Mouse (Mus musculus): ENCODE results near the gene Fabp6. TPM values are rescaled to one million over a fixed set of nuclear protein-coding genes. Genes with fewer than 3 reads are reported as not detected.

The Fabp6 gene
- total and polyA plus RNA-seq, 2 experiments from 2014 or later: not detected

DNA sequence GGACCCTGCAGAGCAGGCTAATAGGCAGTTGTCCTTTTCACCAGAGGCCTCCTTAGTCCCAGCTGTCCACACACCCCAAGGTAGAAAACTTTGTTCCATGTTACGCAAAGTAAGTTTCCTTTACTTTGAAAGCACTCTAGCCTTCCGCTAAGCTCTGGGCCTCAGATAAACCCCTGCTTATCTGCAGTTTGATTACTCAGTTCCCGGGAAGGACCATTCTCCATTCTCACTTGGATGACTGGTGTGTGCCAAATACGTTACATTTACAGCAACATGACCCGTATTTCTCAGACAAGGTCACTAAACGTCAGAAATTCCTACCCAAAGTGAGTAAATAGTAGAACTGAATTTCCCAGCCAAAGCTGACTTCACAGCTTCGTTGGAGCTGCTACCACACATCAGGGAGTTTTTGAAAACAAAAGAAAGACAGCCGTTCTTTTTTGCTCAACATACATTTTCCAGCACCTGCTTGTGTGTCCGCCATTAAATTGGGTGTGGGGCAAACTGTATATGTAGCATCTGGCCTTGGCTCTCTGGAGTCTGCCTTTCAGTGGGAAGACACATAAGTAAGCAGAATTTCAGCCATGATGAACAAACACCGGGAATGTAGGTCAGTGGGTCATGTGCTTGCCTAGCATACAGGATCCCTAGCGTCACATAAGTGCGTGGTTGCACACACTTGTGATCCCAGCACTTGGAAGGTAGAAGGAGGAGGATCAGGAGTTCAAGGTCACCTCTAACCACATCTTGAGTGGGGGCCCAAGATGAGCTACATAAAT is 52.5 kb downstream of the Fabp6 start:
- ATAC-seq: no peak
- 52% methylated on average over 12 of the region's 12 CpGs for WGBS

GRCm38 (mm10) chr11:43548148-43548547 is 53.2 kb downstream of the Fabp6 start:
- peak; percentile 88 for ATAC-seq
- no peak overlapping the region for H3K9ac ChIP-seq (replicated peaks; ENCODE audit: low read length)
- no peaks in the 10 kb centered on the region for H3K36me3 ChIP-seq (ENCODE audit: insufficient read depth, low read length)
- no peak overlapping the region for H3K4me2 ChIP-seq (ENCODE audit: low read depth, low read length)
- TF ChIP-seq CTCF (IDR thresholded peaks at IDR 0.05; ENCODE audit: low read depth): no peak
- WGBS: 12% methylated on average over 7 of the region's 7 CpGs
- DNase-seq (ENCODE audit: low spot score): peak; percentile 90
- H3K4me3 ChIP-seq (ENCODE audit: low read length): no peak overlapping the region
- H3K4me1 ChIP-seq (ENCODE audit: insufficient read depth, low read length): peaks cover 14% of the 10 kb centered on the region
- no peaks in the 10 kb centered on the region for H3K27me3 ChIP-seq (ENCODE audit: insufficient read depth, low read length)
- H3K9me3 ChIP-seq (ENCODE audit: low read length): no peaks in the 10 kb centered on the region
- H3K27ac ChIP-seq: peak overlapping the region; percentile 66

More for the DNA sequence above, 52.5 kb downstream of the Fabp6 start:
- Histone ChIP-seq H3K4me3 (ENCODE audit: low read length) (no peak overlapping the region), H3K27me3 (ENCODE audit: insufficient read depth, low read length) (no peaks in the 10 kb centered on the region), H3K9ac (replicated peaks; ENCODE audit: low read length) (no peak overlapping the region), H3K9me3 (ENCODE audit: low read length) (no peaks in the 10 kb centered on the region), H3K4me2 (ENCODE audit: low read depth, low read length) (no peak overlapping the region), H3K4me1 (ENCODE audit: insufficient read depth, low read length) (peaks cover 14% of the 10 kb centered on the region), H3K36me3 (ENCODE audit: insufficient read depth, low read length) (no peaks in the 10 kb centered on the region), H3K27ac (peak overlapping the region; percentile 66)
- no peak for DNase-seq (ENCODE audit: low spot score)
- TF ChIP-seq CTCF (IDR thresholded peaks at IDR 0.05; ENCODE audit: low read depth): no peak

GRCm38 (mm10) chr11:43546678-43547077 is 54.7 kb downstream of the Fabp6 start:
- 73% methylated on average over 4 of the region's 4 CpGs for WGBS
- Histone ChIP-seq H3K27me3 (ENCODE audit: insufficient read depth, low read length) (no peaks in the 10 kb centered on the region), H3K4me2 (ENCODE audit: low read depth, low read length) (no peak overlapping the region), H3K9me3 (ENCODE audit: low read length) (no peaks in the 10 kb centered on the region), H3K4me1 (ENCODE audit: insufficient read depth, low read length) (peaks cover 14% of the 10 kb centered on the region), H3K36me3 (ENCODE audit: insufficient read depth, low read length) (no peaks in the 10 kb centered on the region), H3K4me3 (ENCODE audit: low read length) (no peak overlapping the region), H3K9ac (replicated peaks; ENCODE audit: low read length) (no peak overlapping the region), H3K27ac (no peak overlapping the region)
- DNase-seq (ENCODE audit: low spot score): no peak
- no peak for TF ChIP-seq CTCF (IDR thresholded peaks at IDR 0.05; ENCODE audit: low read depth)
- ATAC-seq: no peak

Other genes starting within 250 kb of the Fabp6 start
- gene Pttg1, start 175.3 kb downstream of the Fabp6 start, total RNA-seq (2014; rRNA removed): 21.6 and 23.6 TPM in 2 replicates
- gene Pttg1, start 175.3 kb downstream of the Fabp6 start, polyA plus RNA-seq (2015; fragmentation: Nextera tagmentation; extraction: Ambion mirVana): 80.5 and 86.8 TPM in 2 replicates
- 15.9 and 31.5 TPM in 2 replicates for gene Slu7, start 167.8 kb downstream of the Fabp6 start, total RNA-seq (2014; rRNA removed)
- 54.9 and 55.5 TPM in 2 replicates for gene Slu7, start 167.8 kb downstream of the Fabp6 start, polyA plus RNA-seq (2015; fragmentation: Nextera tagmentation; extraction: Ambion mirVana)
- gene C1qtnf2, start 127.3 kb downstream of the Fabp6 start, total RNA-seq (2014; rRNA removed): 13.9 and 15.7 TPM in 2 replicates
- 21.5 and 21.6 TPM in 2 replicates for gene C1qtnf2, start 127.3 kb downstream of the Fabp6 start, polyA plus RNA-seq (2015; fragmentation: Nextera tagmentation; extraction: Ambion mirVana)
- gene Ccnjl, start 72.8 kb downstream of the Fabp6 start, total RNA-seq (2014; rRNA removed): 2.4 and 3.5 TPM in 2 replicates
- gene Ccnjl, start 72.8 kb downstream of the Fabp6 start, polyA plus RNA-seq (2015; fragmentation: Nextera tagmentation; extraction: Ambion mirVana): 4.6 and 5.5 TPM in 2 replicates
- gene 4933415A04Rik, start 14.5 kb downstream of the Fabp6 start, total RNA-seq (2014; rRNA removed): 0.14 and 0.99 TPM in 2 replicates
- gene 4933415A04Rik, start 14.5 kb downstream of the Fabp6 start, polyA plus RNA-seq (2015; fragmentation: Nextera tagmentation; extraction: Ambion mirVana): 2.6 and 2.9 TPM in 2 replicates
- 24.0 and 25.4 TPM in 2 replicates for gene Pwwp2a, start 80.5 kb upstream of the Fabp6 start, total RNA-seq (2014; rRNA removed)
- gene Pwwp2a, start 80.5 kb upstream of the Fabp6 start, polyA plus RNA-seq (2015; fragmentation: Nextera tagmentation; extraction: Ambion mirVana): 19.4 and 21.1 TPM in 2 replicates
- 22.1 and 33.6 TPM in 2 replicates for gene Ttc1, start 146.5 kb upstream of the Fabp6 start, total RNA-seq (2014; rRNA removed)
- 78.8 and 82.5 TPM in 2 replicates for gene Ttc1, start 146.5 kb upstream of the Fabp6 start, polyA plus RNA-seq (2015; fragmentation: Nextera tagmentation; extraction: Ambion mirVana)

All from hindbrain, postnatal 0 days (tissue).